Mouse (Mus musculus): ENCODE results near the gene Chd5. TPM values are rescaled to one million over a fixed set of nuclear protein-coding genes. Genes with fewer than 3 reads are reported as not detected.

The Chd5 gene
- polyA plus RNA-seq (2014; fragmentation: Nextera tagmentation; extraction: Ambion mirVana) = 41.9 and 46.7 TPM in 2 replicates

- Histone ChIP-seq H3K27me3 (ENCODE audit: control insufficient read depth, insufficient read depth, low read length) (peaks cover 15% of the 10 kb centered on the region), H3K4me2 (replicated peaks) (peak within 1 kb of the TSS; percentile 93), H3K27ac (peak within 1 kb of the TSS; percentile 83), H3K4me3 (replicated peaks; ENCODE audit: low read length) (peak within 1 kb of the TSS; percentile 79), H3K9me3 (ENCODE audit: control insufficient read depth, low read length) (no peaks in the 10 kb centered on the region), H3K9ac (peak within 1 kb of the TSS; percentile 92), H3K4me1 (replicated peaks; ENCODE audit: control insufficient read depth, insufficient read depth, low read length) (peaks cover 33% of the 10 kb centered on the region), H3K36me3 (replicated peaks; ENCODE audit: control insufficient read depth, insufficient read depth) (peaks cover 16% of the 10 kb centered on the region)
- under 1% methylated on average over 84 of the region's 120 CpGs for WGBS
- ATAC-seq (ENCODE audit: low FRiP score) (peak; percentile 49), DNase-seq (ENCODE audit: low spot score) (peak; percentile 53)
These were observed at the start of gene Chd5 for GRCm38 (mm10) chr4:152338419-152339292. TSS of gene Chd5 (plus strand) at chr4:152338651.

- Histone ChIP-seq H3K27ac (no peak overlapping the region), H3K36me3 (replicated peaks; ENCODE audit: control insufficient read depth, insufficient read depth) (no peaks in the 10 kb centered on the region), H3K4me2 (replicated peaks) (peak overlapping the region; percentile 59), H3K27me3 (ENCODE audit: control insufficient read depth, insufficient read depth, low read length) (peaks cover 95% of the 10 kb centered on the region), H3K4me3 (replicated peaks; ENCODE audit: low read length) (peak overlapping the region; percentile 16), H3K9ac (peak overlapping the region; percentile 53), H3K9me3 (ENCODE audit: control insufficient read depth, low read length) (no peaks in the 10 kb centered on the region), H3K4me1 (replicated peaks; ENCODE audit: control insufficient read depth, insufficient read depth, low read length) (peaks cover 45% of the 10 kb centered on the region)
- under 1% methylated on average over 39 of the region's 39 CpGs for WGBS
- DNase-seq (ENCODE audit: low spot score) (no peak), ATAC-seq (ENCODE audit: low FRiP score) (peak; percentile 36; the same call in 1 of the 2 replicates)
These were observed 48.1 kb upstream of the Chd5 start for GRCm38 (mm10) chr4:152290385-152290784.

GRCm38 (mm10) chr4:152290991-152291390 lies 47.5 kb upstream of the Chd5 start:
- Histone ChIP-seq H3K36me3 (replicated peaks; ENCODE audit: control insufficient read depth, insufficient read depth) (no peaks in the 10 kb centered on the region), H3K4me2 (replicated peaks) (peak overlapping the region; percentile 59), H3K9ac (peak overlapping the region; percentile 53; the same call in 1 of the 2 replicates), H3K4me1 (replicated peaks; ENCODE audit: control insufficient read depth, insufficient read depth, low read length) (peaks cover 44% of the 10 kb centered on the region), H3K9me3 (ENCODE audit: control insufficient read depth, low read length) (no peaks in the 10 kb centered on the region), H3K27me3 (ENCODE audit: control insufficient read depth, insufficient read depth, low read length) (peaks cover 95% of the 10 kb centered on the region), H3K27ac (no peak overlapping the region), H3K4me3 (replicated peaks; ENCODE audit: low read length) (peak overlapping the region; percentile 16; the same call in 1 of the 2 replicates)
- 6% methylated on average over 11 of the region's 11 CpGs for WGBS
- DNase-seq (ENCODE audit: low spot score) (no peak), ATAC-seq (ENCODE audit: low FRiP score) (no peak)

GRCm38 (mm10) chr4:152291562-152291961 lies 46.9 kb upstream of the Chd5 start, which contains the start of gene Hes3:
TSS of gene Hes3 (minus strand) at chr4:152291662.
- WGBS = 12% methylated on average over 6 of the region's 6 CpGs
- ATAC-seq (ENCODE audit: low FRiP score) (no peak), DNase-seq (ENCODE audit: low spot score) (no peak)
- Histone ChIP-seq H3K9ac (peak within 1 kb of the TSS; percentile 53), H3K4me2 (replicated peaks) (peak within 1 kb of the TSS; percentile 59), H3K27ac (no peak within 1 kb of the TSS), H3K9me3 (ENCODE audit: control insufficient read depth, low read length) (no peaks in the 10 kb centered on the region), H3K4me1 (replicated peaks; ENCODE audit: control insufficient read depth, insufficient read depth, low read length) (peaks cover 40% of the 10 kb centered on the region), H3K4me3 (replicated peaks; ENCODE audit: low read length) (peak within 1 kb of the TSS; percentile 16), H3K36me3 (replicated peaks; ENCODE audit: control insufficient read depth, insufficient read depth) (no peaks in the 10 kb centered on the region), H3K27me3 (ENCODE audit: control insufficient read depth, insufficient read depth, low read length) (peaks cover 90% of the 10 kb centered on the region)

GRCm38 (mm10) chr4:152292102-152292765 lies 46.2 kb upstream of the Chd5 start:
- no peak for ATAC-seq (ENCODE audit: low FRiP score)
- H3K4me2 ChIP-seq (replicated peaks) = no peak overlapping the region
- H3K9me3 ChIP-seq (ENCODE audit: control insufficient read depth, low read length) = no peaks in the 10 kb centered on the region
- H3K4me3 ChIP-seq (replicated peaks; ENCODE audit: low read length) = no peak overlapping the region
- 3% methylated on average over 12 of the region's 12 CpGs for WGBS
- no peaks in the 10 kb centered on the region for H3K36me3 ChIP-seq (replicated peaks; ENCODE audit: control insufficient read depth, insufficient read depth)
- peaks cover 83% of the 10 kb centered on the region for H3K27me3 ChIP-seq (ENCODE audit: control insufficient read depth, insufficient read depth, low read length)
- H3K27ac ChIP-seq = no peak overlapping the region
- peaks cover 35% of the 10 kb centered on the region for H3K4me1 ChIP-seq (replicated peaks; ENCODE audit: control insufficient read depth, insufficient read depth, low read length)
- no peak overlapping the region for H3K9ac ChIP-seq
- no peak for DNase-seq (ENCODE audit: low spot score)

GRCm38 (mm10) chr4:152294188-152294929 lies 44.1 kb upstream of the Chd5 start:
- Histone ChIP-seq H3K4me2 (replicated peaks) (no peak overlapping the region), H3K4me3 (replicated peaks; ENCODE audit: low read length) (no peak overlapping the region), H3K27me3 (ENCODE audit: control insufficient read depth, insufficient read depth, low read length) (peaks cover 66% of the 10 kb centered on the region), H3K9me3 (ENCODE audit: control insufficient read depth, low read length) (no peaks in the 10 kb centered on the region), H3K27ac (no peak overlapping the region), H3K4me1 (replicated peaks; ENCODE audit: control insufficient read depth, insufficient read depth, low read length) (peaks cover 43% of the 10 kb centered on the region), H3K36me3 (replicated peaks; ENCODE audit: control insufficient read depth, insufficient read depth) (no peaks in the 10 kb centered on the region), H3K9ac (0 out of 2 replicates have a peak overlapping the region, but pooled peaks have one; percentile 4)
- no peak for DNase-seq (ENCODE audit: low spot score)
- ATAC-seq (ENCODE audit: low FRiP score) = no peak
- 51% methylated on average over 10 of the region's 10 CpGs for WGBS

- no peak for ATAC-seq (ENCODE audit: low FRiP score)
- Histone ChIP-seq H3K27ac (no peak overlapping the region), H3K36me3 (replicated peaks; ENCODE audit: control insufficient read depth, insufficient read depth) (peaks cover 16% of the 10 kb centered on the region), H3K9me3 (ENCODE audit: control insufficient read depth, low read length) (no peaks in the 10 kb centered on the region), H3K4me2 (replicated peaks) (no peak overlapping the region), H3K27me3 (ENCODE audit: control insufficient read depth, insufficient read depth, low read length) (peaks cover 52% of the 10 kb centered on the region), H3K4me3 (replicated peaks; ENCODE audit: low read length) (no peak overlapping the region), H3K9ac (no peak overlapping the region), H3K4me1 (replicated peaks; ENCODE audit: control insufficient read depth, insufficient read depth, low read length) (peaks cover 30% of the 10 kb centered on the region)
- WGBS = 54% methylated on average over 4 of the region's 4 CpGs
- DNase-seq (ENCODE audit: low spot score) = no peak
These were observed 42.5 kb upstream of the Chd5 start for GRCm38 (mm10) chr4:152295916-152296315.

GRCm38 (mm10) chr4:152296371-152296770 lies 42.1 kb upstream of the Chd5 start:
- peak overlapping the region; percentile 96 for H3K4me2 ChIP-seq (replicated peaks)
- no peak for DNase-seq (ENCODE audit: low spot score)
- H3K4me3 ChIP-seq (replicated peaks; ENCODE audit: low read length) = peak overlapping the region; percentile 96
- peak overlapping the region; percentile 50 for H3K9ac ChIP-seq
- no peak for ATAC-seq (ENCODE audit: low FRiP score)
- H3K36me3 ChIP-seq (replicated peaks; ENCODE audit: control insufficient read depth, insufficient read depth) = peaks cover 19% of the 10 kb centered on the region
- peaks cover 26% of the 10 kb centered on the region for H3K4me1 ChIP-seq (replicated peaks; ENCODE audit: control insufficient read depth, insufficient read depth, low read length)
- whole genome bisulfite sequencing = 20% methylated on average over 8 of the region's 8 CpGs
- no peak overlapping the region for H3K27ac ChIP-seq
- peaks cover 47% of the 10 kb centered on the region for H3K27me3 ChIP-seq (ENCODE audit: control insufficient read depth, insufficient read depth, low read length)
- H3K9me3 ChIP-seq (ENCODE audit: control insufficient read depth, low read length) = no peaks in the 10 kb centered on the region
